Mouse (Mus musculus) olfactory bulb, adult 2 months (tissue): ENCODE data around the gene Slc5a3.

Experiments used
- CTCF ChIP-seq: fragments of 200-500 bp; IDR thresholded peaks from 2 replicates; pipeline ENCODE4 v1.5.1; 2012; ENCODE audit warnings: low read depth, mild to moderate bottlenecking, low read length, moderate library complexity; ENCODE audit not compliant: insufficient read depth
- POLR2A ChIP-seq: fragments of 200-500 bp; IDR thresholded peaks from 2 replicates; pipeline ENCODE4 v1.6.1; 2012; ENCODE audit warnings: mild to moderate bottlenecking, low read depth, low read length, moderate library complexity; ENCODE audit not compliant: insufficient read depth

DNA sequence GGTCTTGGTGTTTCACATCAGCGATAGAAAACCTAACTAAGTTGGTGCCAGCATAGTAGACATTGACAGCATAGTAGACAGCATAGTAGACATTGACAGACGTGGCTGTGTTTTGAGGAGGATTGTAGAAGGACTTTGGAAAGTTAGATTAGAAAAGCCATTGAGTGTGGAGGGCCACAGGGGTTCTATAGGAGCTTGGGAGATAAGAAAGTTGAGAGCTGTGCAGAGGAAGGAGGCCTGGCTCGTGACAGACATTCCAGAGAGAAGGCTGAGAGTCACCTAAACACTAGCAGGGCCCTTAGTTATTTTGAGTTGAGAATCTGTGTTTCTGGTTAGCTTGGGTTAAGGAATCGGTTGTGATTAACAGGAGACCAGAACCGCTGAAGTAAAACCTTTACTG, 69.5 kb downstream of the Slc5a3 start:
- TF ChIP-seq CTCF (no peak), POLR2A (no peak)
